Mouse (Mus musculus): ENCODE data around the gene Cyp1a2. TPM values are rescaled to one million over a fixed set of nuclear protein-coding genes. Genes with fewer than 3 reads are reported as not detected.

Gene Cyp1a2
- polyA plus RNA-seq, 1 experiment from 2014 or later, result not detected

- Histone ChIP-seq H3K4me1 (ENCODE audit: insufficient read depth, low read depth, low read length) (no peaks in the 10 kb centered on the region), H3K4me3 (ENCODE audit: low read depth, low read length) (no peak overlapping the region), H3K36me3 (ENCODE audit: insufficient read depth, low read length) (no peaks in the 10 kb centered on the region), H3K27ac (ENCODE audit: low read length) (0 out of 2 replicates have a peak overlapping the region, but pooled peaks have one; percentile 20), H3K27me3 (replicated peaks; ENCODE audit: insufficient read depth, low read length) (no peaks in the 10 kb centered on the region), H3K9me3 (ENCODE audit: low read length) (no peaks in the 10 kb centered on the region), H3K9ac (replicated peaks; ENCODE audit: low read depth) (no peak overlapping the region), H3K4me2 (replicated peaks; ENCODE audit: low read depth, low read length) (no peak overlapping the region)
- TF ChIP-seq EP300 (IDR thresholded peaks at IDR 0.05) (no peak), CTCF (IDR thresholded peaks at IDR 0.05) (no peak)
- ATAC-seq, result no peak
- 0% methylated on average over 1 of the region's 1 CpGs for WGBS
- DNase-seq (ENCODE audit: low spot score), result no peak
These were observed 15.2 kb downstream of the Cyp1a2 start for GRCm38 (mm10) chr9:57668277-57668676.

- no peaks in the 10 kb centered on the region for H3K4me1 ChIP-seq (ENCODE audit: insufficient read depth, low read depth, low read length)
- TF ChIP-seq EP300 (IDR thresholded peaks at IDR 0.05) (peak; percentile 99), CTCF (IDR thresholded peaks at IDR 0.05) (no peak)
- H3K9me3 ChIP-seq (ENCODE audit: low read length), result no peaks in the 10 kb centered on the region
- DNase-seq (ENCODE audit: low spot score) (peak; percentile 63), ATAC-seq (peak; percentile 90)
- no peak overlapping the region for H3K4me2 ChIP-seq (replicated peaks; ENCODE audit: low read depth, low read length)
- no peak overlapping the region for H3K4me3 ChIP-seq (ENCODE audit: low read depth, low read length)
- no peak overlapping the region for H3K9ac ChIP-seq (replicated peaks; ENCODE audit: low read depth)
- 49% methylated on average over 11 of the region's 11 CpGs for WGBS
- no peaks in the 10 kb centered on the region for H3K27me3 ChIP-seq (replicated peaks; ENCODE audit: insufficient read depth, low read length)
- no peaks in the 10 kb centered on the region for H3K36me3 ChIP-seq (ENCODE audit: insufficient read depth, low read length)
- peak overlapping the region; percentile 58 for H3K27ac ChIP-seq (ENCODE audit: low read length)
These were observed 15.7 kb downstream of the Cyp1a2 start for GRCm38 (mm10) chr9:57667817-57668216.

GRCm38 (mm10) chr9:57667136-57667535 lies 16.4 kb downstream of the Cyp1a2 start:
- Histone ChIP-seq H3K27ac (ENCODE audit: low read length) (peak overlapping the region; percentile 58), H3K4me1 (ENCODE audit: insufficient read depth, low read depth, low read length) (no peaks in the 10 kb centered on the region), H3K4me2 (replicated peaks; ENCODE audit: low read depth, low read length) (no peak overlapping the region), H3K36me3 (ENCODE audit: insufficient read depth, low read length) (no peaks in the 10 kb centered on the region), H3K9ac (replicated peaks; ENCODE audit: low read depth) (no peak overlapping the region), H3K27me3 (replicated peaks; ENCODE audit: insufficient read depth, low read length) (no peaks in the 10 kb centered on the region), H3K9me3 (ENCODE audit: low read length) (no peaks in the 10 kb centered on the region), H3K4me3 (ENCODE audit: low read depth, low read length) (no peak overlapping the region)
- ATAC-seq, result no peak
- TF ChIP-seq CTCF (IDR thresholded peaks at IDR 0.05) (no peak), EP300 (IDR thresholded peaks at IDR 0.05) (no peak)
- no peak for DNase-seq (ENCODE audit: low spot score)
- WGBS, result 60% methylated on average over 3 of the region's 3 CpGs

GRCm38 (mm10) chr9:57666536-57666935 lies 17.0 kb downstream of the Cyp1a2 start:
- Histone ChIP-seq H3K4me2 (replicated peaks; ENCODE audit: low read depth, low read length) (no peak overlapping the region), H3K4me3 (ENCODE audit: low read depth, low read length) (no peak overlapping the region), H3K27ac (ENCODE audit: low read length) (peak overlapping the region; percentile 58; the same call in 1 of the 2 replicates), H3K27me3 (replicated peaks; ENCODE audit: insufficient read depth, low read length) (no peaks in the 10 kb centered on the region), H3K9ac (replicated peaks; ENCODE audit: low read depth) (no peak overlapping the region), H3K9me3 (ENCODE audit: low read length) (no peaks in the 10 kb centered on the region), H3K36me3 (ENCODE audit: insufficient read depth, low read length) (no peaks in the 10 kb centered on the region), H3K4me1 (ENCODE audit: insufficient read depth, low read depth, low read length) (no peaks in the 10 kb centered on the region)
- WGBS, result 56% methylated on average over 8 of the region's 8 CpGs
- DNase-seq (ENCODE audit: low spot score) (peak; percentile 29), ATAC-seq (peak; percentile 64)
- TF ChIP-seq EP300 (IDR thresholded peaks at IDR 0.05), result no peak
- TF ChIP-seq CTCF (IDR thresholded peaks at IDR 0.05), result no peak

- WGBS, result 37% methylated on average over 7 of the region's 7 CpGs
- DNase-seq (ENCODE audit: low spot score), result no peak
- TF ChIP-seq EP300 (IDR thresholded peaks at IDR 0.05) (no peak), CTCF (IDR thresholded peaks at IDR 0.05) (no peak)
- H3K9me3 ChIP-seq (ENCODE audit: low read length), result no peaks in the 10 kb centered on the region
- H3K9ac ChIP-seq (replicated peaks; ENCODE audit: low read depth), result no peak overlapping the region
- no peak overlapping the region for H3K4me3 ChIP-seq (ENCODE audit: low read depth, low read length)
- H3K27me3 ChIP-seq (replicated peaks; ENCODE audit: insufficient read depth, low read length), result no peaks in the 10 kb centered on the region
- H3K36me3 ChIP-seq (ENCODE audit: insufficient read depth, low read length), result no peaks in the 10 kb centered on the region
- no peak overlapping the region for H3K4me2 ChIP-seq (replicated peaks; ENCODE audit: low read depth, low read length)
- no peaks in the 10 kb centered on the region for H3K4me1 ChIP-seq (ENCODE audit: insufficient read depth, low read depth, low read length)
- H3K27ac ChIP-seq (ENCODE audit: low read length), result no peak overlapping the region
- no peak for ATAC-seq
These were observed 18.9 kb downstream of the Cyp1a2 start for GRCm38 (mm10) chr9:57664616-57665015.

- Histone ChIP-seq H3K36me3 (ENCODE audit: insufficient read depth, low read length) (no peaks in the 10 kb centered on the region), H3K4me3 (ENCODE audit: low read depth, low read length) (no peak overlapping the region), H3K4me2 (replicated peaks; ENCODE audit: low read depth, low read length) (no peak overlapping the region), H3K27me3 (replicated peaks; ENCODE audit: insufficient read depth, low read length) (no peaks in the 10 kb centered on the region), H3K9me3 (ENCODE audit: low read length) (no peaks in the 10 kb centered on the region), H3K27ac (ENCODE audit: low read length) (no peak overlapping the region), H3K9ac (replicated peaks; ENCODE audit: low read depth) (no peak overlapping the region), H3K4me1 (ENCODE audit: insufficient read depth, low read depth, low read length) (no peaks in the 10 kb centered on the region)
- TF ChIP-seq CTCF (IDR thresholded peaks at IDR 0.05) (no peak), EP300 (IDR thresholded peaks at IDR 0.05) (no peak)
- DNase-seq (ENCODE audit: low spot score), result peak; percentile 4
- no peak for ATAC-seq
- WGBS, result 42% methylated on average over 3 of the region's 3 CpGs
These were observed 22.0 kb downstream of the Cyp1a2 start for GRCm38 (mm10) chr9:57661552-57661951.

GRCm38 (mm10) chr9:57660501-57660900 lies 23.0 kb downstream of the Cyp1a2 start:
- TF ChIP-seq CTCF (IDR thresholded peaks at IDR 0.05), result no peak
- TF ChIP-seq EP300 (IDR thresholded peaks at IDR 0.05), result no peak
- no peak overlapping the region for H3K27ac ChIP-seq (ENCODE audit: low read length)
- DNase-seq (ENCODE audit: low spot score), result no peak

More at GRCm38 (mm10) chr9:57660501-57660900, 23.0 kb downstream of the Cyp1a2 start:
- Histone ChIP-seq H3K4me3 (ENCODE audit: low read depth, low read length) (no peak overlapping the region), H3K9ac (replicated peaks; ENCODE audit: low read depth) (no peak overlapping the region), H3K4me2 (replicated peaks; ENCODE audit: low read depth, low read length) (no peak overlapping the region), H3K4me1 (ENCODE audit: insufficient read depth, low read depth, low read length) (no peaks in the 10 kb centered on the region), H3K27me3 (replicated peaks; ENCODE audit: insufficient read depth, low read length) (no peaks in the 10 kb centered on the region), H3K9me3 (ENCODE audit: low read length) (no peaks in the 10 kb centered on the region), H3K36me3 (ENCODE audit: insufficient read depth, low read length) (no peaks in the 10 kb centered on the region)
- 48% methylated on average over 6 of the region's 6 CpGs for WGBS
- ATAC-seq, result no peak
